Mouse (Mus musculus) hindbrain, postnatal 0 days (tissue): ENCODE measurements at regions not wholly inside any gene's neighbourhood (a gene's known extent, or its start where the extent isn't known, plus 50 kb on each side); places are given as distances from the start of the nearest gene placed in this dataset.

Experiments used
- ATAC-seq: fragments of 200-750 bp; cut with Nextera tagmentation; 2 replicates; pipeline ENCODE4 v1.8.0; 2017; ENCODE audit warnings: mild to moderate bottlenecking, moderate TSS enrichment, moderate library complexity
- DNase-seq: peaks from one replicate; pipeline ENCODE4 v3.0.0-alpha.2; 2015; ENCODE audit warnings: low spot score
- H3K27ac ChIP-seq: fragments of 300-500 bp; sonication (generic); 2 replicates; pipeline ENCODE4 v1.5.1; 2014; ENCODE audit warnings: mild to moderate bottlenecking
- H3K27me3 ChIP-seq: fragments of 300-500 bp; sonication (generic); 2 replicates; pipeline ENCODE4 v1.6.1; 2014; ENCODE audit warnings: low read length, mixed read lengths; ENCODE audit not compliant: insufficient read depth
- H3K36me3 ChIP-seq: fragments of 300-500 bp; sonication (generic); 2 replicates; pipeline ENCODE4 v1.6.1; 2014; ENCODE audit warnings: low read length, mixed read lengths; ENCODE audit not compliant: insufficient read depth
- H3K4me1 ChIP-seq: fragments of 300-500 bp; sonication (generic); 2 replicates; pipeline ENCODE4 v1.6.1; 2014; ENCODE audit warnings: antibody characterized with exemption, low read length, mixed read lengths; ENCODE audit not compliant: insufficient read depth
- H3K4me2 ChIP-seq: fragments of 300-500 bp; sonication (generic); 2 replicates; pipeline ENCODE4 v1.6.1; 2014; ENCODE audit warnings: low read depth, mild to moderate bottlenecking, low read length, moderate library complexity, mixed read lengths
- H3K4me3 ChIP-seq: fragments of 300-500 bp; sonication (generic); 2 replicates; pipeline ENCODE4 v1.5.1; 2014; ENCODE audit warnings: low read length
- H3K9ac ChIP-seq: fragments of 300-500 bp; sonication (generic); replicated peaks from 2 replicates; pipeline ENCODE4 v1.6.1; 2014; ENCODE audit warnings: mild to moderate bottlenecking, low read length, moderate library complexity, mixed read lengths
- H3K9me3 ChIP-seq: fragments of 300-500 bp; sonication (generic); 2 replicates; pipeline ENCODE4 v1.6.1; 2016; ENCODE audit warnings: low read length, mixed read lengths
- CTCF ChIP-seq: IDR thresholded peaks from 2 replicates; pipeline ENCODE4 v1.5.1; 2016; ENCODE audit warnings: antibody characterized with exemption, control low read depth, low read depth
- WGBS: fragments of 180-500 bp; shearing (Covaris S2); extraction: QIAGEN DNeasy Blood & Tissue Kit; methylation state at CpG from one replicate; pipeline ENCODE4 v1.1.7; 2014; 5-methylcytosine and 5-hydroxymethylcytosine counted together

- Histone ChIP-seq H3K36me3 (no peaks in the 10 kb centered on the region), H3K4me3 (no peak overlapping the region), H3K27me3 (no peaks in the 10 kb centered on the region), H3K27ac (no peak overlapping the region), H3K4me2 (no peak overlapping the region), H3K9me3 (no peaks in the 10 kb centered on the region), H3K4me1 (no peaks in the 10 kb centered on the region), H3K9ac (no peak overlapping the region)
- DNase-seq (no peak), ATAC-seq (peak; percentile 55; the same call in 1 of the 2 replicates)
- TF ChIP-seq CTCF = no peak
- 25% methylated on average over 8 of the region's 8 CpGs for WGBS
These were observed 169.5 kb upstream of the Tent5a start for GRCm38 (mm10) chr9:85496506-85497239.

- H3K36me3 ChIP-seq = no peaks in the 10 kb centered on the region
- H3K27ac ChIP-seq = no peak overlapping the region
- H3K9me3 ChIP-seq = no peaks in the 10 kb centered on the region
- WGBS = 84% methylated on average over 4 of the region's 4 CpGs
- TF ChIP-seq CTCF = no peak
- no peak overlapping the region for H3K4me3 ChIP-seq
- DNase-seq (no peak), ATAC-seq (no peak)
- no peaks in the 10 kb centered on the region for H3K4me1 ChIP-seq
- no peak overlapping the region for H3K9ac ChIP-seq
- no peaks in the 10 kb centered on the region for H3K27me3 ChIP-seq
- no peak overlapping the region for H3K4me2 ChIP-seq
These were observed 167.9 kb upstream of the Tent5a start for GRCm38 (mm10) chr9:85495056-85495455.

- WGBS = 89% methylated on average over 4 of the region's 4 CpGs
- no peak overlapping the region for H3K27ac ChIP-seq
- no peak overlapping the region for H3K4me2 ChIP-seq
- H3K4me1 ChIP-seq = no peaks in the 10 kb centered on the region
- H3K4me3 ChIP-seq = no peak overlapping the region
- no peak for DNase-seq
- no peak for TF ChIP-seq CTCF
- no peaks in the 10 kb centered on the region for H3K27me3 ChIP-seq
- H3K9ac ChIP-seq = no peak overlapping the region
- no peaks in the 10 kb centered on the region for H3K36me3 ChIP-seq
- ATAC-seq = no peak
- no peaks in the 10 kb centered on the region for H3K9me3 ChIP-seq
These were observed 166.6 kb upstream of the Tent5a start for GRCm38 (mm10) chr9:85493760-85494159.

GRCm38 (mm10) chr9:85490367-85490766 is 163.2 kb upstream of the Tent5a start:
- ATAC-seq (no peak), DNase-seq (no peak)
- no peaks in the 10 kb centered on the region for H3K4me1 ChIP-seq
- H3K27me3 ChIP-seq = no peaks in the 10 kb centered on the region
- 92% methylated on average over 3 of the region's 3 CpGs for WGBS
- H3K9me3 ChIP-seq = no peaks in the 10 kb centered on the region
- H3K27ac ChIP-seq = no peak overlapping the region
- H3K9ac ChIP-seq = no peak overlapping the region
- no peak overlapping the region for H3K4me2 ChIP-seq
- no peaks in the 10 kb centered on the region for H3K36me3 ChIP-seq
- TF ChIP-seq CTCF = no peak
- no peak overlapping the region for H3K4me3 ChIP-seq

GRCm38 (mm10) chr9:85487915-85488314 is 160.8 kb upstream of the Tent5a start:
- ATAC-seq (peak; percentile 67), DNase-seq (peak; percentile 3)
- H3K4me3 ChIP-seq = no peak overlapping the region
- H3K9me3 ChIP-seq = no peaks in the 10 kb centered on the region
- H3K27ac ChIP-seq = no peak overlapping the region
- TF ChIP-seq CTCF = no peak
- WGBS = 22% methylated on average over 2 of the region's 2 CpGs
- H3K27me3 ChIP-seq = no peaks in the 10 kb centered on the region
- H3K9ac ChIP-seq = no peak overlapping the region
- H3K4me2 ChIP-seq = no peak overlapping the region
- H3K36me3 ChIP-seq = no peaks in the 10 kb centered on the region
- no peaks in the 10 kb centered on the region for H3K4me1 ChIP-seq

GRCm38 (mm10) chr9:85487052-85487668 is 160.0 kb upstream of the Tent5a start:
- TF ChIP-seq CTCF = no peak
- WGBS = 30% methylated on average over 3 of the region's 3 CpGs
- Histone ChIP-seq H3K4me1 (no peaks in the 10 kb centered on the region), H3K36me3 (no peaks in the 10 kb centered on the region), H3K4me3 (no peak overlapping the region), H3K27ac (no peak overlapping the region), H3K9ac (no peak overlapping the region), H3K4me2 (no peak overlapping the region), H3K27me3 (no peaks in the 10 kb centered on the region), H3K9me3 (no peaks in the 10 kb centered on the region)
- ATAC-seq (no peak), DNase-seq (no peak)

- H3K9ac ChIP-seq = no peak overlapping the region
- H3K27ac ChIP-seq = no peak overlapping the region
- WGBS = 77% methylated on average over 1 of the region's 1 CpGs
- DNase-seq = no peak
- no peaks in the 10 kb centered on the region for H3K36me3 ChIP-seq
- H3K4me1 ChIP-seq = no peaks in the 10 kb centered on the region
- ATAC-seq = no peak
- H3K9me3 ChIP-seq = no peaks in the 10 kb centered on the region
- TF ChIP-seq CTCF = no peak
- no peak overlapping the region for H3K4me3 ChIP-seq
- no peak overlapping the region for H3K4me2 ChIP-seq
- H3K27me3 ChIP-seq = no peaks in the 10 kb centered on the region
These were observed 158.6 kb upstream of the Tent5a start for GRCm38 (mm10) chr9:85485749-85486148.
